Mouse (Mus musculus): ENCODE measurements around the gene H1foo.

- TF ChIP-seq CTCF (IDR thresholded peaks at IDR 0.05; ENCODE audit: low read depth, low read length) (no peak), GATA1 (IDR thresholded peaks at IDR 0.05; ENCODE audit: borderline replicate concordance, low read length) (no peak), TAL1 (conservative IDR thresholded peaks at IDR 0.05; ENCODE audit: low read depth, low read length) (no peak), GATA2 (IDR thresholded peaks at IDR 0.05; ENCODE audit: borderline replicate concordance, low read depth, low read length) (no peak)
These were observed 31.3 kb upstream of the H1foo start for GRCm38 (mm10) chr6:115913482-115913881.
